Mouse (Mus musculus) lung, embryonic 14.5 days (tissue): ENCODE results near the gene Wbp2nl. TPM values are rescaled to one million over a fixed set of nuclear protein-coding genes. Genes with fewer than 3 reads are reported as not detected.
"Not testable (repeated sequence)": the region's sequence is repeated elsewhere in the genome, so short reads cannot be mapped to it uniquely, and the experiment has no call there.

Experiments used
- ATAC-seq: fragments of 200-750 bp; cut with Nextera tagmentation; 2 replicates; pipeline ENCODE4 v1.8.0; 2017; ENCODE audit warnings: mild to moderate bottlenecking, moderate TSS enrichment, moderate library complexity; ENCODE audit not compliant: insufficient read depth
- DNase-seq: peaks from one replicate; pipeline ENCODE4 v3.0.0-alpha.2; 2015
- H3K27ac ChIP-seq: fragments of 300-500 bp; sonication (generic); 2 replicates; pipeline ENCODE4 v1.5.1; 2014; ENCODE audit warnings: low read depth, mild to moderate bottlenecking, moderate library complexity
- H3K27me3 ChIP-seq: fragments of 300-500 bp; sonication (generic); 2 replicates; pipeline ENCODE4 v1.6.1; 2014; ENCODE audit warnings: low read length, control low read depth; ENCODE audit not compliant: insufficient read depth
- H3K36me3 ChIP-seq: fragments of 300-500 bp; sonication (generic); 2 replicates; pipeline ENCODE4 v1.6.1; 2014; ENCODE audit warnings: control low read depth; ENCODE audit not compliant: insufficient read depth
- H3K4me1 ChIP-seq: fragments of 300-500 bp; sonication (generic); 2 replicates; pipeline ENCODE4 v1.6.1; 2014; ENCODE audit warnings: antibody characterized with exemption, control low read depth; ENCODE audit not compliant: insufficient read depth
- H3K4me2 ChIP-seq: fragments of 300-500 bp; sonication (generic); 2 replicates; pipeline ENCODE4 v1.6.1; 2014; ENCODE audit warnings: mild to moderate bottlenecking
- H3K4me3 ChIP-seq: fragments of 300-500 bp; sonication (generic); 2 replicates; pipeline ENCODE4 v1.5.1; 2014; ENCODE audit warnings: low read depth, low read length
- H3K9ac ChIP-seq: fragments of 300-500 bp; sonication (generic); 2 replicates; pipeline ENCODE4 v1.6.1; 2014
- H3K9me3 ChIP-seq: fragments of 300-500 bp; sonication (generic); 2 replicates; pipeline ENCODE4 v1.6.1; 2016; ENCODE audit warnings: low read depth, low read length, control low read depth
- CTCF ChIP-seq: IDR thresholded peaks from 2 replicates; pipeline ENCODE4 v1.5.1; 2016; ENCODE audit warnings: antibody characterized with exemption, low read depth
- WGBS: fragments of 180-500 bp; shearing (Covaris S2); extraction: QIAGEN DNeasy Blood & Tissue Kit; methylation state at CpG from one replicate; pipeline ENCODE4 v1.1.7; 2014; 5-methylcytosine and 5-hydroxymethylcytosine counted together
- polyA plus RNA-seq: library from polyadenylated mRNA; unstranded; fragments of >200 nt; fragmentation: Nextera tagmentation; extraction: Ambion mirVana; gene quantifications from 2 replicates; pipeline ENCODE4 v1.2.1, GENCODE M21; 2014

Gene Wbp2nl
- polyA plus RNA-seq, 1 experiment from 2014 or later, result 0.42 TPM

DNA sequence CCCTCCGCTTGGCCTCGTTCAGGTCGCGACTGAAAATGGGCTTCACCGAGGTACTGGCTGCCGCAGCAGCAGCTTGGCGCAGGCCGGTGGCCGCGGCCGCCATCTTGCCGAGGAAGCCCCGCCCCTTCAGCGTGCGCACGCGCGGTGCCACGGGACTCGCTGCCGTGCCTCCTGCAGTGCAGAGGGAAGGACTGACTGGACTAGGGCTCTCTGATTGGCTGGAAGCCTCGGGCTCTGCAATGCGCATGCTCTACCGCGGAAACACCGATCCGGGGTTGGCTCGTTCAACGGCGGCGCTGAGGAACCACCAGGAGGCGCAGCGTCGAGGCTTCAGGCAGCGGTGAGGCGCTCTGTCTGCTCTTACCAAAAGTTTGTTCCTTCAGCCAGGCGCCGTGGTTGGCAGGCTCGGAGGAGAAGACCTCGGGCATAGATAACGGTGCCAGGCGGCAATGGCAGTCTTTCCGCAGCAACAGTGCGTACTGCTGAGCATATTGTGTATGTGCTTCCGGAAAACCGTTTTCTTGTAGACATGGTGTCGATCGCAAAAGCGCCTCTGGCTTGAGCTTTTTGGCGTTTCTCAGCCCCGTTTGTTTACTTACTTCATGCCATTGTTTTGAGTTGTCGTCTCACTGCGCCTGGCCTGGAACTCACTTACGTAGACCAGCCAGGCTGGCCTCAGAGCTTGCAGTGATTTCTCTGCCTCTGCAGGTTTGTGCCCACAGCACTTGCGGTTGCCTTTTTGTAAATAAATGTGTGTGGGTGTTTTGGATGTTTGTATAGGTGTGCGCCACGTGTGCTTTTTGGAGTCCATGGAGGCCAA, 55.6 kb downstream of the Wbp2nl start, which contains the start of gene Ndufa6:
TSS of gene Ndufa6 (minus strand) at position 197 of the 820 bp plus-strand sequence.
- Histone ChIP-seq H3K27me3 (no peaks in the 10 kb centered on the region), H3K27ac (peak within 1 kb of the TSS; percentile 92), H3K4me3 (peak within 1 kb of the TSS; percentile 97), H3K9ac (peak within 1 kb of the TSS; percentile 95), H3K9me3 (no peaks in the 10 kb centered on the region), H3K4me2 (peak within 1 kb of the TSS; percentile 95), H3K4me1 (no peaks in the 10 kb centered on the region), H3K36me3 (peaks cover 24% of the 10 kb centered on the region)
- TF ChIP-seq CTCF, result peak; percentile 98
- DNase-seq, result peak; percentile 99
- WGBS, result 1% methylated on average over 57 of the region's 57 CpGs
- ATAC-seq, result peak; percentile 100

DNA sequence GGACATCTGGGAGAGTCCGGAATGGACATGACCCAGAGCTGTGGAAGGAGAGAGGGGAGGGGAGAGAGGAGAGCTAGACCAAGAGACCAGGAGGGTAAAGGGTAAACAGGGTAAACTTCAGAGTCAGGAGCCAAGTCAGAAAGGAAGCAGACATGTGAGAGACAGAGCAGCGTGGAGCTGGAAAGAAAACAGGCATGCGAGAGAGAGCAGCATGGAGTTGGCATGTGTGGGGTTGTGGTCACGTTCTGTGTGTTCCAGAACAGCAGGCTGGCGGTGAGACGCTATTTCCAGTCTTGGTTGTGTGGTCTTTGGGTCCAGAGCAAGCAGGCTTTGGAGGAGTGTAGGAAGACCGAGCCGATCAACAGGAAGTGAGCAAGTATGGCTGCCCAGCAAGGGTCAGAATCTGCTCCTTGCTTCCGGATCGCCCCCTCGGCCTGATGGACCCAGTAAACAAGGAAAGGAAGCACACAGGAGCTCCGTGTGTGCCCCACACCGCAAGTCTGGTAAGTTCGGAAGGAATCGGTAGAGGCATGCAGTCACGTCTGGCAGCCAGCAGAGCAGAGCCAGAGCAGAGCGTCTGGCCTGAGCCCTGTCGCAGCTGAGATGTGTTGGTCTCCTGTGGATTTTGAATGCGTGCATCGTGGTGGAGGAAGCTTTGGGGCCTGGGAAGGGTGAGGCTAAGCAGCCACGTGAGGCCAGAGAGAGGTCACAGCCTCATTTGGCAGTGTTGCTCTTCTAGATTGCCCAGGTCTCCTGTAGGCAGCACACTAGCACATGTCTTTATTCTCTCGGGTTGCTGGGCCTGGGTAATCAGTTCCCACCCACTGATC, 59.9 kb downstream of the Wbp2nl start:
- ATAC-seq (no peak), DNase-seq (no peak)
- TF ChIP-seq CTCF, result no peak
- 53% methylated on average over 22 of the region's 22 CpGs for WGBS
- Histone ChIP-seq H3K9ac (no peak overlapping the region), H3K27me3 (no peaks in the 10 kb centered on the region), H3K27ac (peak overlapping the region; percentile 24; the same call in 1 of the 2 replicates), H3K9me3 (no peaks in the 10 kb centered on the region), H3K4me2 (no peak overlapping the region), H3K4me3 (no peak overlapping the region), H3K36me3 (no peaks in the 10 kb centered on the region), H3K4me1 (no peaks in the 10 kb centered on the region)

DNA sequence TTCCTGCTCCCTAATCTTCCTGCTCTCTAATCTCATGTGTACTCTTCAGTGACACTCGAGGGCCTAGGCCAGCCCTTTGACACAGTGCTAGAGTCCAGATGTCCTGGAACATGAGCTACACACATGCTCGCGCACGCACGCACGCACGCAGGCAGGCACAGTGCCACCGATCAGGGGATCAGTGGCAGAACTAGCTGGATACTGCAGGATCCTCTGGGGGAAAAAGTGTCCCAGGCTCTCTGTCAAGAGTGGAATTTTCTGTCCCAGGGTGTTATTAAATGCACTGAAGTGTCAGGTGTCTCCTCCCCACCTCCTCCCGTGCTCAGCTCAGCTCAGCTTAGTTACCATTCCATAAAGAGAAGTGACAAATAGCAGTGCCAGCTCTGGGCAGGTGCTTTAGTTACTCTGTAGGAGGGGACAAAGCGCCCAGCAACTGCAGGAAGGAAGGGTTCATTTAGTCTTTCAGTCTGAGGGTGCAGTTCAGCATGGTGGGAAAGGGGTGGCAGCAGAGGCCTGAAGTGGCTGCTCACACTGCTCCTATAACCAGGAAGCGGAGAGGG, 62.8 kb downstream of the Wbp2nl start:
- DNase-seq (peak; percentile 38), ATAC-seq (no peak; the same call in 1 of the 2 replicates)
- Histone ChIP-seq H3K9me3 (no peaks in the 10 kb centered on the region), H3K9ac (no peak overlapping the region), H3K36me3 (no peaks in the 10 kb centered on the region), H3K4me3 (no peak overlapping the region), H3K4me2 (no peak overlapping the region), H3K27ac (no peak overlapping the region), H3K27me3 (no peaks in the 10 kb centered on the region), H3K4me1 (no peaks in the 10 kb centered on the region)
- TF ChIP-seq CTCF, result peak; percentile 57
- WGBS, result 62% methylated on average over 11 of the region's 11 CpGs

DNA sequence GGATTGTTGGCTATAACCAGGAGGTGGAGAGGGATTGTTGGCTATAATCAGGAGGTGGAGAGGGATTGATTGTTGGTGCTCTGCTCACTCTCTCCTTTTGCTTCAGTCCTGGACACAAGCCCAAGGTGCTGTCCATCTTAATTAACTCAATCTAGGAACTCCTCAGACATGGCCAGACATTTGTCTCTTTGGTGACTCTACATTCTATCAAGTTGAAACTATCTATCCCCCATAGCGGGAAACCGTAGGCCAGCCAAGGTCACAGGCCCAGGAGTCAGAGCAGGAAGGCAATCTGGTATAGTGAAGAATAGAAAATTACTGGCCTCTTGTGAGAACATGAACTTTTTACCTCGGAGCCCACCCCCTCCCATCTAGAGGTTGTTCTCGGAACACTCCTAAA, 63.5 kb downstream of the Wbp2nl start:
- Histone ChIP-seq H3K9ac (no peak overlapping the region), H3K4me2 (no peak overlapping the region), H3K9me3 (no peaks in the 10 kb centered on the region), H3K27ac (no peak overlapping the region), H3K36me3 (no peaks in the 10 kb centered on the region), H3K27me3 (no peaks in the 10 kb centered on the region), H3K4me3 (no peak overlapping the region), H3K4me1 (no peaks in the 10 kb centered on the region)
- ATAC-seq (no peak), DNase-seq (no peak)
- WGBS, result 69% methylated on average over 3 of the region's 4 CpGs
- TF ChIP-seq CTCF, result no peak

DNA sequence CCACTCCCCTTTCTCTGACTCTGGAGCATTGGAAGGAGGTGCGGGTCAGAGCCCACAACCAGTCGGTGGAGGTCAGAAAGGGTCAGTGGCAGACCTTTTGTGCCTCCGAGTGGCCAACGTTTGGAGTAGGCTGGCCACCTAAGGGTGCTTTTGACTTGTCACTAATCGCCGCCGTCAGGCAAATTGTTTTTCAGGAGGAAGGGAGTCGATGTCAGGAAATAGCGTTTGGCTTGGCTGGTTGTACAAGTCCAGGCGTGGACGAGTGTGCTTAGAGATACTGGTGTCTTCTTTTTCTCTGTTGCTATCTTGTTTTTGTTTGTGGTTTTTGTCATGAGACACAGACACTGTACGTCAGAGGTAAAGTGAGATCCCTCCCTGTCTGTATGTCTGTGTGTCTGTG, 65.0 kb downstream of the Wbp2nl start:
- not testable (repeated sequence) for H3K36me3 ChIP-seq, DNase-seq, H3K9me3 ChIP-seq, ATAC-seq, H3K4me1 ChIP-seq, H3K27ac ChIP-seq, H3K9ac ChIP-seq, H3K4me3 ChIP-seq, H3K27me3 ChIP-seq, H3K4me2 ChIP-seq
- 73% methylated on average over 7 of the region's 12 CpGs for WGBS

Other genes starting within 250 kb of the Wbp2nl start
- not detected in 2 replicates for gene 4930407I10Rik, start 239.8 kb upstream of the Wbp2nl start, polyA plus RNA-seq
- gene Mei1, start 229.0 kb upstream of the Wbp2nl start, polyA plus RNA-seq, result not detected in 2 replicates
- gene Ccdc134, start 171.0 kb upstream of the Wbp2nl start, polyA plus RNA-seq, result 20.5 and 22.1 TPM in 2 replicates
- 107 and 114 TPM in 2 replicates for gene Srebf2, start 151.8 kb upstream of the Wbp2nl start, polyA plus RNA-seq
- 0.20 and 0.45 TPM in 2 replicates for gene Shisa8, start 86.1 kb upstream of the Wbp2nl start, polyA plus RNA-seq
- gene Tnfrsf13c, start 74.6 kb upstream of the Wbp2nl start, polyA plus RNA-seq, result 0.22 TPM in 1 of 2 replicates, not detected in the other
- gene Cenpm, start 54.2 kb upstream of the Wbp2nl start, polyA plus RNA-seq, result 86.9 and 88.1 TPM in 2 replicates
- not detected in 2 replicates for gene 1500009C09Rik, start 46.6 kb upstream of the Wbp2nl start, polyA plus RNA-seq
- gene Sept3, start 24.1 kb upstream of the Wbp2nl start, polyA plus RNA-seq, result 8.1 and 8.7 TPM in 2 replicates
- gene Naga, start 40.0 kb downstream of the Wbp2nl start, polyA plus RNA-seq, result 40.3 and 45.9 TPM in 2 replicates
- 13.8 and 14.4 TPM in 2 replicates for gene Pheta2, start 40.0 kb downstream of the Wbp2nl start, polyA plus RNA-seq
- 218 and 226 TPM in 2 replicates for gene Smdt1, start 40.0 kb downstream of the Wbp2nl start, polyA plus RNA-seq
- 289 and 322 TPM in 2 replicates for gene Ndufa6, start 55.4 kb downstream of the Wbp2nl start, polyA plus RNA-seq
- gene Cyp2d22, start 81.3 kb downstream of the Wbp2nl start, polyA plus RNA-seq, result 4.1 and 5.5 TPM in 2 replicates
- gene Cyp2d11, start 95.1 kb downstream of the Wbp2nl start, polyA plus RNA-seq, result not detected in 2 replicates
- not detected in 2 replicates for gene Cyp2d10, start 108.2 kb downstream of the Wbp2nl start, polyA plus RNA-seq
- gene Cyp2d9, start 134.5 kb downstream of the Wbp2nl start, polyA plus RNA-seq, result not detected in 2 replicates